Mouse (Mus musculus) midbrain, embryonic 13.5 days (tissue): Measurements from ENCODE around the gene Nbeal2. TPM values are rescaled to one million over a fixed set of nuclear protein-coding genes. Genes with fewer than 3 reads are reported as not detected.
A peak's percentile ranks its signal among the peaks of the same experiment; 100 is the strongest.
"Not testable (repeated sequence)": the region's sequence is repeated elsewhere in the genome, so short reads cannot be mapped to it uniquely, and the experiment has no call there.

Experiments
- ATAC-seq: fragments of 200-750 bp; cut with Nextera tagmentation; 2 replicates; pipeline ENCODE4 v1.8.0; 2017; ENCODE audit warnings: mild to moderate bottlenecking, moderate TSS enrichment, moderate library complexity
- H3K27ac ChIP-seq: fragments of 300-500 bp; sonication (generic); 2 replicates; pipeline ENCODE4 v1.5.1; 2015; ENCODE audit warnings: inconsistent platforms, mild to moderate bottlenecking, moderate library complexity
- H3K27me3 ChIP-seq: fragments of 300-500 bp; sonication (generic); 2 replicates; pipeline ENCODE4 v1.6.1; 2015; ENCODE audit warnings: mild to moderate bottlenecking, inconsistent platforms
- H3K36me3 ChIP-seq: fragments of 300-500 bp; sonication (generic); 2 replicates; pipeline ENCODE4 v1.6.1; 2015; ENCODE audit warnings: mild to moderate bottlenecking, inconsistent platforms
- H3K4me1 ChIP-seq: fragments of 300-500 bp; sonication (generic); replicated peaks from 2 replicates; pipeline ENCODE4 v1.6.1; 2015; ENCODE audit warnings: inconsistent platforms
- H3K4me2 ChIP-seq: fragments of 300-500 bp; sonication (generic); replicated peaks from 2 replicates; pipeline ENCODE4 v1.6.1; 2015; ENCODE audit warnings: moderate library complexity, mild to moderate bottlenecking, inconsistent platforms
- H3K4me3 ChIP-seq: fragments of 300-500 bp; sonication (generic); replicated peaks from 2 replicates; pipeline ENCODE4 v1.5.1; 2015; ENCODE audit warnings: mild to moderate bottlenecking, inconsistent platforms
- H3K9ac ChIP-seq: fragments of 300-500 bp; sonication (generic); replicated peaks from 2 replicates; pipeline ENCODE4 v1.6.1; 2015; ENCODE audit warnings: mild to moderate bottlenecking, inconsistent platforms
- H3K9me3 ChIP-seq: fragments of 300-500 bp; sonication (generic); 2 replicates; pipeline ENCODE4 v1.6.1; 2016; ENCODE audit warnings: mild to moderate bottlenecking, inconsistent platforms
- WGBS: fragments of 180-500 bp; shearing (Covaris S2); methylation state at CpG from one replicate; pipeline ENCODE4 v1.1.7; 2015; 5-methylcytosine and 5-hydroxymethylcytosine counted together
- polyA plus RNA-seq: library from polyadenylated mRNA; unstranded; fragments of >200 nt; fragmentation: Nextera tagmentation; extraction: Ambion mirVana; gene quantifications from 2 replicates; pipeline ENCODE4 v1.2.1, GENCODE M21; 2015

The Nbeal2 gene
- polyA plus RNA-seq, 1 experiment from 2014 or later = 2.0 TPM

DNA sequence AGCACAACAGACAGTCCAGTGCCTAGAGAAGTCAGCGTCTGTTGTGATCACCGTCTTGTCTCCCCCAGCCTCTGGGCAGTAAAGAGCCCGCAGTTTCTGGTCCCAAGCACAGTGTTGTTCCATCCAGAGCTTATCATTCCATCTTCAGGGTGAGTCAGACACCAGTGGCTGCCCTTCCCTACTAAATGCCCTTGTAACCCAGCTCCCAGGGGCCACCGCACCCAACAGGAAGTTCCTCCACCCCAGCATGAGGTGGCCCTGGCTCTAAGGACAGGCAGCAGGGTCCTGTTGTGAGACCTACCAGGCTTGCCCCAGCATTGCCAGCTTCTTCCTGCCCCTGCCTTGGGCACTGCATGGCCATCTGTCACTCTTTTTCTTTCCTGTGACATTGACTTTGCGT, 31.6 kb upstream of the Nbeal2 start:
- no peak overlapping the region for H3K9ac ChIP-seq

DNA sequence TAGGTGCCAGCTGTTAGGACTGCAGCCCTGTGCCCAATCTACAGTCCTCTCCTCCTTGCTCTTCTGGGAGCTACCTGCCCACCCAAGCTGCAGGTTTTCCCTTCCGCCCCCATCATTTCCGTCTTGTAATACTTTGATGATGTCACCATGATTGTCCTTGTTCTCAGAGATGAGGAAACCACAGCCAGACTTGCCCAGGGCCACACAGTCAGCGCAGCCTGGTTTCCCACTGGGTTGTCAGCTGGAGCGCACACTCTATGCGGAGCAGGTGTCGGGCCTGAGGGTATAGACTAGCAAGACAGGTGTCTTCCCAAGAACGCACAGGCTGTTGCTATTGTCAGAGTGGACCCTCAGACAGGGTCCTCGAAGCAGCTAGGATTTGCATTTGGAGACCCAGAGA, 31.2 kb upstream of the Nbeal2 start:
- H3K4me3 ChIP-seq = no peak overlapping the region
- H3K9ac ChIP-seq = no peak overlapping the region
- H3K4me1 ChIP-seq = peaks cover 59% of the 10 kb centered on the region
- H3K27me3 ChIP-seq = no peaks in the 10 kb centered on the region
- no peaks in the 10 kb centered on the region for H3K9me3 ChIP-seq
- H3K27ac ChIP-seq = no peak overlapping the region
- no peak for ATAC-seq
- 83% methylated on average over 8 of the region's 8 CpGs for WGBS
- H3K36me3 ChIP-seq = no peaks in the 10 kb centered on the region
- no peak overlapping the region for H3K4me2 ChIP-seq

More for the DNA sequence above, 31.6 kb upstream of the Nbeal2 start:
- Histone ChIP-seq H3K36me3 (no peaks in the 10 kb centered on the region), H3K4me2 (no peak overlapping the region), H3K4me1 (peaks cover 59% of the 10 kb centered on the region), H3K9me3 (no peaks in the 10 kb centered on the region), H3K4me3 (no peak overlapping the region), H3K27me3 (no peaks in the 10 kb centered on the region), H3K27ac (no peak overlapping the region)
- no peak for ATAC-seq
- 79% methylated on average over 5 of the region's 5 CpGs for WGBS

- no peaks in the 10 kb centered on the region for H3K9me3 ChIP-seq
- H3K27ac ChIP-seq = peak overlapping the region; percentile 62
- H3K4me3 ChIP-seq = no peak overlapping the region
- no peak overlapping the region for H3K4me2 ChIP-seq
- H3K36me3 ChIP-seq = 0 out of 2 replicates have a peak, but pooled peaks cover 3% of the 10 kb centered on the region
- no peaks in the 10 kb centered on the region for H3K27me3 ChIP-seq
- peak overlapping the region; percentile 25; the same call in 1 of the 2 replicates for H3K9ac ChIP-seq
- peak; percentile 26; the same call in 1 of the 2 replicates for ATAC-seq
- 61% methylated on average over 6 of the region's 6 CpGs for WGBS
- H3K4me1 ChIP-seq = peaks cover 59% of the 10 kb centered on the region
Measured at GRCm38 (mm10) chr9:110684100-110684831, 30.3 kb upstream of the Nbeal2 start.

DNA sequence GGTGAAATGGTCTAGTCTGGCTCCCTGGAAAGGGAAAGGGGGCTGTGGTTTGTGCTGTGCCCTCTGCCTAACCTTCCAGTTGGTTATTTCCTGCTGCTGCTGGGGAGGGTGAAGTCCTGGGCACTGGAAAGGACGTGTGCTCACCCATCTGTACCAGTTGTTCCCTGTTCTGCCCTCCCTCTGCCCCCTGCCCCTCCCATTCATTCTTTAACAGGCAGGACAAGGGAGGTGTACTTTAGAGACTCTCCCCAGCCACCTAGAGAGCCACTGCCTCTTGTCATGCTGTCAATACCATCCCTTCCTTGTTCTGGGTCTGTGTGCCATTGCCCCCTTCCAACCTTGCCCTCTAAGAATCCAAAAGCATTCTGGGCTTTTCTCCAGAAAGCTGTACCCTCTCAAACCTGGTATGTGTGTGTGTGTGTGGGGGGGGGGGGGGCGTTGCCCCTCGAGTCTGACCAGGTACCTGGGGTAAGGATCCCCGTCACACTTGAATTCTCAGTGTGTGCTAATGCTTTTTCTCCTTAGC, 29.7 kb upstream of the Nbeal2 start:
- peak overlapping the region; percentile 49 for H3K27ac ChIP-seq
- no peak overlapping the region for H3K9ac ChIP-seq
- no peak overlapping the region for H3K4me3 ChIP-seq
- WGBS = 66% methylated on average over 4 of the region's 4 CpGs
- H3K9me3 ChIP-seq = no peaks in the 10 kb centered on the region
- peaks cover 59% of the 10 kb centered on the region for H3K4me1 ChIP-seq
- 0 out of 2 replicates have a peak, but pooled peaks cover 3% of the 10 kb centered on the region for H3K36me3 ChIP-seq
- ATAC-seq = 0 out of 2 replicates have a peak, but pooled peaks have one; percentile 21
- H3K27me3 ChIP-seq = no peaks in the 10 kb centered on the region
- no peak overlapping the region for H3K4me2 ChIP-seq

- H3K9me3 ChIP-seq, H3K36me3 ChIP-seq, H3K9ac ChIP-seq, H3K4me2 ChIP-seq, ATAC-seq, H3K4me3 ChIP-seq, H3K27me3 ChIP-seq: not testable (repeated sequence)
- H3K27ac ChIP-seq = 0 out of 2 replicates have a peak overlapping the region, but pooled peaks have one; percentile 67
- 95% methylated on average over 3 of the region's 3 CpGs for WGBS
- H3K4me1 ChIP-seq = peaks cover 68% of the 10 kb centered on the region
Measured at GRCm38 (mm10) chr9:110682697-110683096, 28.7 kb upstream of the Nbeal2 start.

DNA sequence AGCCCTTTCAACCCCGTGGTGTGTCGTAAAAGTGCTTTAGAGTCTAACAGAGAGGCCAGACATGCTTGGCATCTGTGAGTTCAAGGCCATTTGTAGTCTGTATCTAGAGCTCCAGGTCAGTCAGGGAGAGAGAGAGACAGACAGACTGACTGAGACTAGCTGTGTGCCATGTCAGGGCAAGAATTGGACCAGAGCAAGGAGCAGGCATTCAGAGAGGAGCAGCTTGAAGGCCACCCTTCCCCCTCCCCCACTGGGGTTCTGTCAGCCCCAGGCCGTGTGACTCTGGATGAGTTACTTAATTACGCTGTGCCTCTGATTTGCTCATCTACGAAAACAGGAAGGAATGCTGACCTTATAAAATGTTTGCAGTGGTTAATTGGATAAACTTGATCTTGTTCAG, 28.3 kb upstream of the Nbeal2 start:
- ATAC-seq = no peak
- Histone ChIP-seq H3K36me3 (0 out of 2 replicates have a peak, but pooled peaks cover 3% of the 10 kb centered on the region), H3K9ac (0 out of 2 replicates have a peak overlapping the region, but pooled peaks have one; percentile 23), H3K4me3 (no peak overlapping the region), H3K4me1 (peaks cover 72% of the 10 kb centered on the region), H3K27ac (peak overlapping the region; percentile 67), H3K27me3 (no peaks in the 10 kb centered on the region), H3K9me3 (no peaks in the 10 kb centered on the region), H3K4me2 (no peak overlapping the region)
- 64% methylated on average over 5 of the region's 5 CpGs for WGBS

- peaks cover 68% of the 10 kb centered on the region for H3K4me1 ChIP-seq
- 57% methylated on average over 9 of the region's 9 CpGs for WGBS
Measured at GRCm38 (mm10) chr9:110681817-110682216, 27.9 kb upstream of the Nbeal2 start.

GRCm38 (mm10) chr9:110680736-110681507, 27.0 kb upstream of the Nbeal2 start:
- no peak for ATAC-seq
- H3K4me1 ChIP-seq = peaks cover 60% of the 10 kb centered on the region
- H3K27ac ChIP-seq = peak overlapping the region; percentile 67; the same call in 1 of the 2 replicates
- no peaks in the 10 kb centered on the region for H3K9me3 ChIP-seq
- 90% methylated on average over 7 of the region's 7 CpGs for WGBS
- H3K27me3 ChIP-seq = no peaks in the 10 kb centered on the region
- no peak overlapping the region for H3K4me2 ChIP-seq
- H3K4me3 ChIP-seq = no peak overlapping the region
- 0 out of 2 replicates have a peak, but pooled peaks cover 3% of the 10 kb centered on the region for H3K36me3 ChIP-seq
- H3K9ac ChIP-seq = no peak overlapping the region

More at GRCm38 (mm10) chr9:110681817-110682216, 27.9 kb upstream of the Nbeal2 start:
- Histone ChIP-seq H3K9me3 (no peaks in the 10 kb centered on the region), H3K4me2 (no peak overlapping the region), H3K4me3 (no peak overlapping the region), H3K9ac (no peak overlapping the region), H3K36me3 (0 out of 2 replicates have a peak, but pooled peaks cover 3% of the 10 kb centered on the region), H3K27ac (peak overlapping the region; percentile 67), H3K27me3 (no peaks in the 10 kb centered on the region)
- peak; percentile 76 for ATAC-seq

GRCm38 (mm10) chr9:110678886-110679285, 24.9 kb upstream of the Nbeal2 start:
- Histone ChIP-seq H3K4me2 (no peak overlapping the region), H3K9me3 (no peaks in the 10 kb centered on the region), H3K9ac (no peak overlapping the region), H3K27ac (no peak overlapping the region), H3K4me1 (peaks cover 40% of the 10 kb centered on the region), H3K4me3 (no peak overlapping the region), H3K36me3 (0 out of 2 replicates have a peak, but pooled peaks cover 3% of the 10 kb centered on the region), H3K27me3 (no peaks in the 10 kb centered on the region)
- ATAC-seq = no peak
- 67% methylated on average over 5 of the region's 5 CpGs for WGBS

GRCm38 (mm10) chr9:110676492-110676911, 22.5 kb upstream of the Nbeal2 start:
- Histone ChIP-seq H3K27ac (no peak overlapping the region), H3K9me3 (no peaks in the 10 kb centered on the region), H3K4me3 (no peak overlapping the region), H3K27me3 (no peaks in the 10 kb centered on the region), H3K4me1 (peaks cover 34% of the 10 kb centered on the region), H3K4me2 (no peak overlapping the region), H3K9ac (no peak overlapping the region), H3K36me3 (0 out of 2 replicates have a peak, but pooled peaks cover 3% of the 10 kb centered on the region)
- no peak for ATAC-seq
- WGBS = 93% methylated on average over 8 of the region's 8 CpGs

- no peaks in the 10 kb centered on the region for H3K36me3 ChIP-seq
- H3K4me1 ChIP-seq = peaks cover 25% of the 10 kb centered on the region
- no peak overlapping the region for H3K27ac ChIP-seq
- no peak overlapping the region for H3K4me2 ChIP-seq
- H3K9ac ChIP-seq = no peak overlapping the region
- H3K4me3 ChIP-seq = no peak overlapping the region
- H3K9me3 ChIP-seq = no peaks in the 10 kb centered on the region
- no peak for ATAC-seq
- H3K27me3 ChIP-seq = no peaks in the 10 kb centered on the region
- whole genome bisulfite sequencing = 57% methylated on average over 10 of the region's 10 CpGs
Measured at GRCm38 (mm10) chr9:110673107-110673752, 19.3 kb upstream of the Nbeal2 start.
